Mouse (Mus musculus): ENCODE measurements around the gene Lhx3.

The Lhx3 gene

GRCm38 (mm10) chr2:26201926-26202848 lies 5.9 kb downstream of the Lhx3 start:
- no peak for DNase-seq (ENCODE audit: low spot score in 2 of 2)

GRCm38 (mm10) chr2:26198488-26198887 lies 9.6 kb downstream of the Lhx3 start:
- no peak for DNase-seq (ENCODE audit: low spot score in 2 of 2)

GRCm38 (mm10) chr2:26194552-26195339 lies 13.3 kb downstream of the Lhx3 start:
- DNase-seq (ENCODE audit: low spot score in 2 of 2) = no peak

- no peak for DNase-seq (ENCODE audit: low spot score in 2 of 2)
These were observed 19.6 kb downstream of the Lhx3 start for GRCm38 (mm10) chr2:26188517-26188916.

GRCm38 (mm10) chr2:26184352-26184751 lies 23.7 kb downstream of the Lhx3 start:
- no peak for DNase-seq (ENCODE audit: low spot score in 2 of 2)

GRCm38 (mm10) chr2:26182646-26183045 lies 25.4 kb downstream of the Lhx3 start:
- no peak for DNase-seq (ENCODE audit: low spot score in 2 of 2)

- DNase-seq (ENCODE audit: low spot score in 2 of 2) = no peak
These were observed 30.9 kb downstream of the Lhx3 start for GRCm38 (mm10) chr2:26177189-26177588.

- DNase-seq (ENCODE audit: low spot score in 2 of 2) = no peak
These were observed 31.4 kb downstream of the Lhx3 start for GRCm38 (mm10) chr2:26176731-26177130.

- DNase-seq (ENCODE audit: low spot score in 2 of 2) = no peak
These were observed 32.9 kb downstream of the Lhx3 start for GRCm38 (mm10) chr2:26175191-26175590.

GRCm38 (mm10) chr2:26172166-26172565 lies 35.9 kb downstream of the Lhx3 start:
- DNase-seq (ENCODE audit: low spot score in 2 of 2) = no peak

- peak in 1 of 2 experiments; percentile 7 for DNase-seq (ENCODE audit: low spot score in 2 of 2)
These were observed 37.7 kb downstream of the Lhx3 start for GRCm38 (mm10) chr2:26170376-26170775.

GRCm38 (mm10) chr2:26168843-26169579 lies 39.1 kb downstream of the Lhx3 start:
- DNase-seq (ENCODE audit: low spot score in 2 of 2) = no peak

GRCm38 (mm10) chr2:26166890-26167289 lies 41.2 kb downstream of the Lhx3 start:
- DNase-seq (ENCODE audit: low spot score in 2 of 2) = no peak

- DNase-seq (ENCODE audit: low spot score in 2 of 2) = no peak
These were observed 50.0 kb downstream of the Lhx3 start for GRCm38 (mm10) chr2:26158064-26158463.

- DNase-seq (ENCODE audit: low spot score in 2 of 2) = no peak
These were observed 51.7 kb downstream of the Lhx3 start for GRCm38 (mm10) chr2:26156191-26156977.

- DNase-seq (ENCODE audit: low spot score in 2 of 2) = no peak
These were observed 52.4 kb downstream of the Lhx3 start for GRCm38 (mm10) chr2:26155737-26156136.

GRCm38 (mm10) chr2:26154586-26154985 lies 53.5 kb downstream of the Lhx3 start:
- DNase-seq (ENCODE audit: low spot score in 2 of 2) = no peak

GRCm38 (mm10) chr2:26153909-26154340 lies 54.2 kb downstream of the Lhx3 start:
- DNase-seq (ENCODE audit: low spot score in 2 of 2) = no peak

GRCm38 (mm10) chr2:26153295-26153694 lies 54.8 kb downstream of the Lhx3 start:
- DNase-seq (ENCODE audit: low spot score in 2 of 2) = no peak
